In the genomic region with DNA sequence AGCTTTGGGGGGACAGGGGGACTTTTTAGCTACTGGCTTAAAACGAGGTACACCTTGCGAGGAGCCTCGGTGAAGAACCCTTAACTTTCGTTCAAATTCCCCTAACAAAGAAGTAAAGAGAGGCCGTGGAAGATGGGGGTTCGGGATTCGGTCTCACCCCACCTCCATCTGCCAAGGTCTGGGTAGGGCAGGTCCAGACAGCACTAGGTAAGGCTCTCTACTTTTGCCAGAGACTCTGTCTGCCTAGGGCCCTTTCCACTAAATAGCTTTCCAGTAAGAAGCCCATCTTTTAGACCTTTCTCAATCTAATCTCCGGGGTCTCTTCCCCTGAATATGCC, we compare ENCODE assay signal across 7 mouse cellular contexts. TPM values are rescaled to one million over a fixed set of nuclear protein-coding genes. Genes with fewer than 3 reads are reported as not detected.
A peak's percentile ranks its signal among the peaks of the same experiment; 100 is the strongest.
DNase-seq lines count a peak whose midpoint lies in the region; ATAC-seq lines count a peak whose summit lies in the region.

No protein-coding gene starts in this region.

- H3K27me3 ChIP-seq in megakaryocyte, embryonic 14.5 days (replicated peaks) = peaks cover 4% of the 10 kb centered on the region
- no peaks in the 10 kb centered on the region for H3K27me3 ChIP-seq in limb, embryonic 10.5 days (ENCODE audit: low read depth, poor library complexity, severe bottlenecking)
- no peaks in the 10 kb centered on the region for H3K27me3 ChIP-seq in stomach, embryonic 14.5 days (ENCODE audit: control insufficient read depth, insufficient read depth, low read length)

- ATAC-seq in megakaryocyte, adult 5-6 weeks (ENCODE audit: poor library complexity, severe bottlenecking) = no peak
- no peak for ATAC-seq in stomach, embryonic 14.5 days (ENCODE audit: insufficient number of reproducible peaks, insufficient read depth, low FRiP score, low read depth)
- no peak for ATAC-seq in granulocyte monocyte progenitor cell, adult 5-6 weeks (replicated peaks; ENCODE audit: poor library complexity, severe bottlenecking)

- H3K36me3 ChIP-seq in megakaryocyte, embryonic 14.5 days (replicated peaks; ENCODE audit: low read length) = peaks cover 12% of the 10 kb centered on the region
- H3K36me3 ChIP-seq in limb, embryonic 10.5 days = no peaks in the 10 kb centered on the region
- H3K36me3 ChIP-seq in stomach, embryonic 14.5 days (ENCODE audit: control insufficient read depth, insufficient read depth, low read length) = no peaks in the 10 kb centered on the region

- WGBS in limb, embryonic 10.5 days = 33% methylated on average over 8 of the region's 8 CpGs
- 34% methylated on average over 8 of the region's 8 CpGs for WGBS in stomach, embryonic 14.5 days

- DNase-seq in fat pad, adult 2 months (ENCODE audit: extremely low read depth, low read depth, low spot score) = peak; percentile 2
- no peak for DNase-seq in limb, embryonic 10.5 days (ENCODE audit: low spot score)
- DNase-seq in urinary bladder, postnatal 25 days (ENCODE audit: low spot score) = no peak

- peak overlapping the region; percentile 96 for H3K4me3 ChIP-seq in megakaryocyte, embryonic 14.5 days (replicated peaks)
- peak overlapping the region; percentile 73 for H3K4me3 ChIP-seq in limb, embryonic 10.5 days
- H3K4me3 ChIP-seq in stomach, embryonic 14.5 days (ENCODE audit: low read depth, low read length) = peak overlapping the region; percentile 54

- H3K27ac ChIP-seq in limb, embryonic 10.5 days = peak overlapping the region; percentile 85; the same call in 1 of the 2 replicates
- no peak overlapping the region for H3K27ac ChIP-seq in stomach, embryonic 14.5 days (ENCODE audit: low read length)

- H3K9ac ChIP-seq in stomach, embryonic 14.5 days (replicated peaks; ENCODE audit: low read depth, low read length) = 0 out of 2 replicates have a peak overlapping the region, but pooled peaks have one; percentile 57

- peaks cover 23% of the 10 kb centered on the region for H3K4me1 ChIP-seq in megakaryocyte, embryonic 14.5 days
- H3K4me1 ChIP-seq in limb, embryonic 10.5 days = peaks cover 23% of the 10 kb centered on the region
- no peaks in the 10 kb centered on the region for H3K4me1 ChIP-seq in stomach, embryonic 14.5 days (ENCODE audit: control insufficient read depth, insufficient read depth, low read length)

- no peaks in the 10 kb centered on the region for H3K9me3 ChIP-seq in megakaryocyte, embryonic 14.5 days
- H3K9me3 ChIP-seq in limb, embryonic 10.5 days (replicated peaks) = no peaks in the 10 kb centered on the region
- H3K9me3 ChIP-seq in stomach, embryonic 14.5 days (ENCODE audit: control insufficient read depth, low read depth, low read length) = no peaks in the 10 kb centered on the region

- H3K4me2 ChIP-seq in stomach, embryonic 14.5 days (replicated peaks; ENCODE audit: low read depth, low read length) = peak overlapping the region; percentile 79

RNA-seq across cellular contexts. Expression of gene Slc35g1, which starts 0.8 kb away (rescaled TPM):
- 0.56 and 2.9 TPM in 2 replicates for polyA plus RNA-seq in megakaryocyte, embryonic 14.5 days (2012; ENCODE audit: insufficient read depth, low replicate concordance)
- total RNA-seq in megakaryocyte, adult 5-6 weeks (2015) = 5.1 and 5.6 TPM in 2 replicates
- 3.6 and 5.1 TPM in 2 replicates for total RNA-seq in megakaryocyte, adult 5-6 weeks (2017)
- polyA plus RNA-seq in limb, embryonic 10.5 days (2016; fragmentation: Nextera tagmentation; extraction: Ambion mirVana) = 3.1 and 4.9 TPM in 2 replicates
- polyA plus RNA-seq in stomach, embryonic 14.5 days (2014; fragmentation: Nextera tagmentation; extraction: Ambion mirVana) = 8.9 and 10.9 TPM in 2 replicates
- 12.1 and 14.0 TPM in 2 replicates for total RNA-seq in granulocyte monocyte progenitor cell, adult 5-6 weeks (2014; fragmentation: Nextera tagmentation)
- total RNA-seq in granulocyte monocyte progenitor cell, adult 5-6 weeks (2017) = 7.9 and 13.2 TPM in 2 replicates
